Mouse (Mus musculus) embryonic facial prominence, embryonic 12.5 days (tissue): Measurements from ENCODE around the gene Bcl11b. TPM values are rescaled to one million over a fixed set of nuclear protein-coding genes. Genes with fewer than 3 reads are reported as not detected.

Source experiments
- ATAC-seq: fragments of 200-750 bp; cut with Nextera tagmentation; 2 replicates; pipeline ENCODE4 v1.8.0; 2017; ENCODE audit not compliant: insufficient number of reproducible peaks, insufficient read depth, low FRiP score, low TSS enrichment
- H3K27ac ChIP-seq: fragments of 300-500 bp; sonication (generic); 2 replicates; pipeline ENCODE4 v1.5.1; 2016; ENCODE audit warnings: mild to moderate bottlenecking
- H3K27me3 ChIP-seq: fragments of 300-500 bp; sonication (generic); 2 replicates; pipeline ENCODE4 v1.6.1; 2016; ENCODE audit warnings: mild to moderate bottlenecking, moderate library complexity
- H3K36me3 ChIP-seq: fragments of 300-500 bp; sonication (generic); 2 replicates; pipeline ENCODE4 v1.6.1; 2016; ENCODE audit warnings: mild to moderate bottlenecking
- H3K4me1 ChIP-seq: fragments of 300-500 bp; sonication (generic); 2 replicates; pipeline ENCODE4 v1.6.1; 2016
- H3K4me2 ChIP-seq: fragments of 300-500 bp; sonication (generic); replicated peaks from 2 replicates; pipeline ENCODE4 v1.6.1; 2016; ENCODE audit warnings: mild to moderate bottlenecking, moderate library complexity
- H3K4me3 ChIP-seq: fragments of 300-500 bp; sonication (generic); 2 replicates; pipeline ENCODE4 v1.5.1; 2016; ENCODE audit warnings: mild to moderate bottlenecking
- H3K9ac ChIP-seq: fragments of 300-500 bp; sonication (generic); 2 replicates; pipeline ENCODE4 v1.6.1; 2016; ENCODE audit warnings: mild to moderate bottlenecking, moderate library complexity
- H3K9me3 ChIP-seq: fragments of 300-500 bp; sonication (generic); 2 replicates; pipeline ENCODE4 v1.6.1; 2016; ENCODE audit warnings: mild to moderate bottlenecking, moderate library complexity
- WGBS: fragments of 180-500 bp; shearing (Covaris S2); methylation state at CpG from one replicate; pipeline ENCODE4 v1.1.7; 2016; 5-methylcytosine and 5-hydroxymethylcytosine counted together
- polyA plus RNA-seq: library from polyadenylated mRNA; unstranded; fragments of >200 nt; fragmentation: Nextera tagmentation; extraction: Ambion mirVana; gene quantifications from 2 replicates; pipeline ENCODE4 v1.2.1, GENCODE M21; 2016

The Bcl11b gene
- polyA plus RNA-seq, 1 experiment from 2014 or later: 39.4 TPM

DNA sequence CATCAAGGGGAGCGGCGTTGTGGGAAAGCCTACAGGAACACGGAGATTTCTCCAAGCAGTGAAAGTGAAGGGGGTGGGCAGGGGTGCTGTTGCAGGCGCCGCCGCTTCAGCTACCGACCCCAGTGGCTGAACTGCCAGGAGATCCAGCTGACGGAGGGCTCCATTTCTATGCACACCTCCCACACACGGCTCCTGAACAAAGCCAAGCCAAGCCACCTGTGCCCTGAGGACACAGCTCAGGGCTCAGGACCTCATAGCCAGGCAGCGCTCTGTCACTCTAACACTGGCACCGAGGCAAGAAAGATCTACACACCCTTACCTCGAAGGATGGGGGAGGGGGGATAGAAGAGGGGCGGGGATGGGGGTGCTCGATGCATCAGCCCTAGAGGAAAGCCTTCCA is 25.3 kb downstream of the Bcl11b start:
- peak overlapping the region; percentile 36 for H3K4me2 ChIP-seq
- H3K4me1 ChIP-seq: peaks cover 93% of the 10 kb centered on the region
- whole genome bisulfite sequencing: 9% methylated on average over 14 of the region's 14 CpGs
- no peak for ATAC-seq
- H3K27ac ChIP-seq: 0 out of 2 replicates have a peak overlapping the region, but pooled peaks have one; percentile 36
- no peak overlapping the region for H3K4me3 ChIP-seq
- no peaks in the 10 kb centered on the region for H3K27me3 ChIP-seq
- H3K36me3 ChIP-seq: no peaks in the 10 kb centered on the region
- no peaks in the 10 kb centered on the region for H3K9me3 ChIP-seq
- no peak overlapping the region for H3K9ac ChIP-seq

- Histone ChIP-seq H3K4me3 (no peak overlapping the region), H3K27ac (no peak overlapping the region), H3K36me3 (no peaks in the 10 kb centered on the region), H3K27me3 (no peaks in the 10 kb centered on the region), H3K4me2 (peak overlapping the region; percentile 36), H3K4me1 (peaks cover 96% of the 10 kb centered on the region), H3K9ac (no peak overlapping the region), H3K9me3 (no peaks in the 10 kb centered on the region)
- WGBS: 9% methylated on average over 9 of the region's 9 CpGs
- ATAC-seq: no peak
Measured at GRCm38 (mm10) chr12:107977534-107977933, 25.9 kb downstream of the Bcl11b start.

DNA sequence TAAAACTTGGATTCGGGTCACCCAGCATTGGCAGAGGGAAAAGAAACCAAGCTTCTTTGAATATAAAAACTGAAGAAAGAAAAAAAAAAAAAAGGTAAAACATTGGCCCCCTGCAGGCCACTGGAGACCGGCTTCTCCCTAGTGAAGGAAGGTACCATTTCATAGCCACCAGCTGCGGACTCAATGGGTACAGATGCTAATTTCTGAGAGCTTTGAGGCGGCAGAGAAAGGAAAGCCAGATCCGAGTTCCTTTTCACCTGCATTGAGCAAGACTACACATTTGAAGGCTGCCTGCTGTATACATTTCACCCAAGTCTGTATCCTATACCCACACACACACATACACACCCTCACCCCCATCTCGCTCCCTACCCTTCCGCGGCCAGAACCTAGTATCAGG is 26.3 kb downstream of the Bcl11b start:
- ATAC-seq: no peak
- WGBS: 17% methylated on average over 8 of the region's 8 CpGs
- Histone ChIP-seq H3K27me3 (no peaks in the 10 kb centered on the region), H3K4me2 (peak overlapping the region; percentile 39), H3K36me3 (no peaks in the 10 kb centered on the region), H3K9ac (no peak overlapping the region), H3K9me3 (no peaks in the 10 kb centered on the region), H3K4me3 (no peak overlapping the region), H3K4me1 (peaks cover 96% of the 10 kb centered on the region), H3K27ac (no peak overlapping the region)

- Histone ChIP-seq H3K4me2 (peak overlapping the region; percentile 39), H3K27me3 (no peaks in the 10 kb centered on the region), H3K9me3 (no peaks in the 10 kb centered on the region), H3K4me3 (no peak overlapping the region), H3K9ac (0 out of 2 replicates have a peak overlapping the region, but pooled peaks have one; percentile 11), H3K36me3 (no peaks in the 10 kb centered on the region), H3K27ac (no peak overlapping the region), H3K4me1 (peaks cover 96% of the 10 kb centered on the region)
- no peak for ATAC-seq
- 11% methylated on average over 22 of the region's 22 CpGs for WGBS
Measured at GRCm38 (mm10) chr12:107976571-107977001, 26.8 kb downstream of the Bcl11b start.

GRCm38 (mm10) chr12:107975897-107976570 is 27.4 kb downstream of the Bcl11b start:
- Histone ChIP-seq H3K36me3 (no peaks in the 10 kb centered on the region), H3K4me2 (peak overlapping the region; percentile 39), H3K9me3 (no peaks in the 10 kb centered on the region), H3K4me1 (peaks cover 96% of the 10 kb centered on the region), H3K27ac (0 out of 2 replicates have a peak overlapping the region, but pooled peaks have one; percentile 2), H3K4me3 (no peak overlapping the region), H3K27me3 (no peaks in the 10 kb centered on the region), H3K9ac (0 out of 2 replicates have a peak overlapping the region, but pooled peaks have one; percentile 11)
- no peak for ATAC-seq
- WGBS: 26% methylated on average over 14 of the region's 14 CpGs

DNA sequence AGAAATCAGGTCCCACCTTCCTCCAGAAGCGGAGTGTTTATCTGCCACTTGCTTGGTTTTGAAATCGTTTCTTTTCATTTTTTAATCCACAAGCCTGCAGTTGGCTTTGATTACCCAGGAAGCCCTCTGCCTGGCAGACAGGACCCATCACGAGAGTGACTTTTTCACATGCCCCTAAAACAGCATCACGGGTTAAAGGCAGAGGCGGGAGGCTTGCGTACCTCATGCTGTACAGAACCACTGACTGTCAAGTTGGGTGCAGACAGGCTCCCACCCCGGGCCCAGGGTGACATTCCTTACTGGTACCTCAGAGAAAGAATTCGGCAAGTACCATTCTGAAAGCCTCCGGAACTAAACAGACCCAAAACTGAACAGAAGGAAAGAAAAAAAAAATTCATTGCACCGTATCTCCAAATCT is 27.9 kb downstream of the Bcl11b start:
- no peak for ATAC-seq
- Histone ChIP-seq H3K4me2 (no peak overlapping the region), H3K4me1 (peaks cover 95% of the 10 kb centered on the region), H3K9me3 (no peaks in the 10 kb centered on the region), H3K27me3 (no peaks in the 10 kb centered on the region), H3K9ac (no peak overlapping the region), H3K36me3 (no peaks in the 10 kb centered on the region), H3K27ac (no peak overlapping the region), H3K4me3 (no peak overlapping the region)
- WGBS: 53% methylated on average over 10 of the region's 10 CpGs

DNA sequence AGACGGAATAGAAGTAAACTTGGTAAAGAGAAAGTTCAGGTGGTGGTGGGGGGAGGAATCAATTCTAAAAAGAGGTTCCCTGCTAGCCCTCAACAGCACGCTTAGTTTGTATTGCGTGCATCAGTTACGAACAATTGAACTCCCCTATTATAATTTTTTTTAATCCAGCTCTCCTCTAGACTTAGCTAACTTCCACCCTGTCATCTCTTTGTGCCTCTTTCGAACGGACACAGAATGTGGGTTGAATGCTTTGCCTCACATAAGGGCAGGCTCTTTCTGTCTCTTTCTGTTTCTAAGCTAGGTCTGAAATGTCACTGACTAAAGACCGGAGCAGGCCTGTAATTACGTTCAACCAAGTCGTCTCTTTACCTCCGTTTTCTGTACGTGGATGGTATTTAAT is 28.9 kb downstream of the Bcl11b start:
- Histone ChIP-seq H3K9me3 (no peaks in the 10 kb centered on the region), H3K27ac (no peak overlapping the region), H3K4me3 (no peak overlapping the region), H3K36me3 (no peaks in the 10 kb centered on the region), H3K4me1 (peaks cover 90% of the 10 kb centered on the region), H3K27me3 (no peaks in the 10 kb centered on the region), H3K9ac (peak overlapping the region; percentile 10; the same call in 1 of the 2 replicates), H3K4me2 (no peak overlapping the region)
- 51% methylated on average over 11 of the region's 11 CpGs for WGBS
- ATAC-seq: no peak

GRCm38 (mm10) chr12:107973556-107974140 is 29.8 kb downstream of the Bcl11b start:
- peak overlapping the region; percentile 64; the same call in 1 of the 2 replicates for H3K27ac ChIP-seq

GRCm38 (mm10) chr12:107971081-107971780 is 32.2 kb downstream of the Bcl11b start:
- 50% methylated on average over 12 of the region's 12 CpGs for WGBS
- ATAC-seq: no peak
- Histone ChIP-seq H3K4me2 (no peak overlapping the region), H3K4me1 (peaks cover 80% of the 10 kb centered on the region), H3K27me3 (no peaks in the 10 kb centered on the region), H3K9me3 (no peaks in the 10 kb centered on the region), H3K36me3 (no peaks in the 10 kb centered on the region), H3K4me3 (no peak overlapping the region), H3K9ac (no peak overlapping the region), H3K27ac (peak overlapping the region; percentile 50; the same call in 1 of the 2 replicates)

More at GRCm38 (mm10) chr12:107973556-107974140, 29.8 kb downstream of the Bcl11b start:
- no peaks in the 10 kb centered on the region for H3K36me3 ChIP-seq
- no peak overlapping the region for H3K4me3 ChIP-seq
- no peak overlapping the region for H3K9ac ChIP-seq
- no peaks in the 10 kb centered on the region for H3K27me3 ChIP-seq
- WGBS: 45% methylated on average over 11 of the region's 11 CpGs
- H3K9me3 ChIP-seq: no peaks in the 10 kb centered on the region
- H3K4me1 ChIP-seq: peaks cover 82% of the 10 kb centered on the region
- no peak overlapping the region for H3K4me2 ChIP-seq
- no peak for ATAC-seq

- Histone ChIP-seq H3K27me3 (no peaks in the 10 kb centered on the region), H3K9me3 (no peaks in the 10 kb centered on the region), H3K27ac (no peak overlapping the region), H3K9ac (no peak overlapping the region), H3K36me3 (no peaks in the 10 kb centered on the region), H3K4me2 (no peak overlapping the region), H3K4me1 (peaks cover 80% of the 10 kb centered on the region), H3K4me3 (no peak overlapping the region)
- WGBS: 49% methylated on average over 12 of the region's 12 CpGs
- no peak for ATAC-seq
Measured at GRCm38 (mm10) chr12:107970637-107971036, 32.8 kb downstream of the Bcl11b start.

DNA sequence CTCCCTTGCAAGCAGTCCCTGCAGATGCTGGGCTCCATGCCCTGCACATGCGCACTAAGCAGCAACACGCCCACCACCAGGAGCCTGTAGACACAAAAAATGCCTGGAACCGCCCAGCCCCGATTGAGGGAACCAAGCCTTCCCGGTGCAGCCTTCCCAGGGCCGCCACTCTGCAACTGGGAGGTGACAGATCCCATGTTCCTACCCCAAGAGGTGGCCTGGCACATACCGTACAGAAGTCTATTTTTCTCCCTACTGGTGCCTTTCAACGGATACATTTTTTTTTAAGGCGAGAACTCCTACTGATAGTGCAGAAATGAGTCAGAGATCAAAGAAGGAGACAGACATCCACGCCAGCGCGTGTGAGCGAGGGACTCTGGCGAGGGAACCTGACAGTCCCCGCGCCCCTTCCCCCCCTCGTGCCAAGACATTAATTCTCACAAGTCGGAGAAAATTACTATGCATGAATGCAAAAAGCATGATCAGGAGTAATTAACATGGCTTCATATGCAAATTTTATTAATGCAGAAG is 33.5 kb downstream of the Bcl11b start:
- no peaks in the 10 kb centered on the region for H3K36me3 ChIP-seq
- no peak overlapping the region for H3K4me2 ChIP-seq
- WGBS: 51% methylated on average over 18 of the region's 18 CpGs
- H3K4me1 ChIP-seq: peaks cover 81% of the 10 kb centered on the region
- H3K4me3 ChIP-seq: no peak overlapping the region
- H3K9me3 ChIP-seq: no peaks in the 10 kb centered on the region
- ATAC-seq: no peak
- no peak overlapping the region for H3K27ac ChIP-seq
- no peak overlapping the region for H3K9ac ChIP-seq
- no peaks in the 10 kb centered on the region for H3K27me3 ChIP-seq
